Mouse (Mus musculus) gastrocnemius, adult 8-10 months (tissue): ENCODE results near the gene Sox5. TPM values are rescaled to one million over a fixed set of nuclear protein-coding genes. Genes with fewer than 3 reads are reported as not detected.
"Not testable (repeated sequence)": the region's sequence is repeated elsewhere in the genome, so short reads cannot be mapped to it uniquely, and the experiment has no call there.

ENCODE experiments used
- DNase-seq, 2 experiments: peaks; one replicate each; pipeline ENCODE4 v3.0.0; 2022; ENCODE audit warnings: low spot score in 2 of 2
- total RNA-seq, 4 experiments: library from RNA; stranded (reverse); gene quantifications; 2 replicates each; pipeline ENCODE4 v1.2.4; 2022

Gene Sox5
- total RNA-seq, 4 experiments from 2014 or later, result 0.83 to 2.4 (median 0.96) TPM

- DNase-seq, result no peak
Observed at GRCm38 (mm10) chr6:144291526-144291925, 490.3 kb downstream of the Sox5 start.

GRCm38 (mm10) chr6:144286122-144286521 is 495.7 kb downstream of the Sox5 start:
- DNase-seq, result no peak

GRCm38 (mm10) chr6:144283191-144283590 is 498.6 kb downstream of the Sox5 start:
- DNase-seq, result no peak

- no peak for DNase-seq
Observed at GRCm38 (mm10) chr6:144282756-144283155, 499.0 kb downstream of the Sox5 start.

- no peak for DNase-seq
Observed at GRCm38 (mm10) chr6:144281661-144282060, 500.1 kb downstream of the Sox5 start.

- no peak for DNase-seq
Observed at GRCm38 (mm10) chr6:144278505-144279053, 503.2 kb downstream of the Sox5 start.

- not testable (repeated sequence) for DNase-seq
Observed at GRCm38 (mm10) chr6:144273425-144273824, 508.4 kb downstream of the Sox5 start.

GRCm38 (mm10) chr6:144271326-144271725 is 510.5 kb downstream of the Sox5 start:
- no peak for DNase-seq

- DNase-seq, result no peak
Observed at GRCm38 (mm10) chr6:144270306-144270705, 511.5 kb downstream of the Sox5 start.

GRCm38 (mm10) chr6:144269666-144270065 is 512.1 kb downstream of the Sox5 start:
- no peak for DNase-seq

GRCm38 (mm10) chr6:144265752-144266151 is 516.0 kb downstream of the Sox5 start:
- no peak for DNase-seq

GRCm38 (mm10) chr6:144265004-144265403 is 516.8 kb downstream of the Sox5 start:
- no peak for DNase-seq

GRCm38 (mm10) chr6:144264320-144264915 is 517.4 kb downstream of the Sox5 start:
- no peak for DNase-seq

- DNase-seq, result no peak
Observed at GRCm38 (mm10) chr6:144256500-144256899, 525.3 kb downstream of the Sox5 start.

GRCm38 (mm10) chr6:144252191-144252718 is 529.5 kb downstream of the Sox5 start:
- DNase-seq, result no peak

GRCm38 (mm10) chr6:144251222-144252170 is 530.3 kb downstream of the Sox5 start:
- no peak for DNase-seq

- no peak for DNase-seq
Observed at GRCm38 (mm10) chr6:144250625-144251181, 531.1 kb downstream of the Sox5 start.

- no peak for DNase-seq
Observed at GRCm38 (mm10) chr6:144236581-144236980, 545.2 kb downstream of the Sox5 start.

- no peak for DNase-seq
Observed at GRCm38 (mm10) chr6:144203970-144204369, 577.8 kb downstream of the Sox5 start.

- DNase-seq, result no peak
Observed at GRCm38 (mm10) chr6:144203013-144203412, 578.8 kb downstream of the Sox5 start.

- no peak for DNase-seq
Observed at GRCm38 (mm10) chr6:144201402-144202040, 580.3 kb downstream of the Sox5 start.
